Comparison of ENCODE assay signal across 12 mouse cellular contexts in genomic region chr5:30974870-30975656, GRCm38 (mm10). TPM values are rescaled to one million over a fixed set of nuclear protein-coding genes. Genes with fewer than 3 reads are reported as not detected.
A peak's percentile ranks its signal among the peaks of the same experiment; 100 is the strongest.
DNase-seq lines count a peak whose midpoint lies in the region; ATAC-seq and TF ChIP-seq lines count a peak whose summit lies in the region.
"Had no signal": no experiment of that assay in that cellular context is flagged by ENCODE, and none has a peak within 500 bp of the region (broad histone marks: within the 10 kb centered on the region; RNA-seq: fewer than 3 reads in every experiment).

No protein-coding gene starts in this region.

- intact Hi-C loops in gastrocnemius, postnatal 36 days (cut with DNase I) = no loop called here

- H3K4me1 ChIP-seq in neural tube, embryonic 13.5 days (replicated peaks) = peaks cover 6% of the 10 kb centered on the region; the same call in 1 of the 2 replicates
- 0 out of 2 replicates have a peak, but pooled peaks cover 6% of the 10 kb centered on the region for H3K4me1 ChIP-seq in neural tube, embryonic 15.5 days
- H3K4me1 ChIP-seq in testis, adult 2 months (ENCODE audit: control insufficient read depth, insufficient read depth, low read length) = peaks cover 4% of the 10 kb centered on the region
- H3K4me1 ChIP-seq: hindbrain, embryonic 15.5 days had no signal

- H3K27ac ChIP-seq in neural tube, embryonic 13.5 days (replicated peaks) = 0 out of 2 replicates have a peak overlapping the region, but pooled peaks have one; percentile 5
- no peak overlapping the region; the same call in 1 of the 2 replicates for H3K27ac ChIP-seq in neural tube, embryonic 15.5 days (replicated peaks)
- H3K27ac ChIP-seq in testis, adult 2 months (ENCODE audit: control insufficient read depth, insufficient read depth, low read depth, low read length) = peak overlapping the region; percentile 14; the same call in 1 of the 2 replicates
- H3K27ac ChIP-seq: hindbrain, embryonic 15.5 days; liver, embryonic 15.5 days; neural tube, embryonic 12.5 days had no signal

- peak; percentile 65 to 73 for DNase-seq in gastrocnemius, postnatal 36 days
- DNase-seq in kidney, postnatal 25 days = peak; percentile 46 to 78
- no peak for DNase-seq in embryo, embryonic 9.5 days (ENCODE audit: extremely low spot score)
- DNase-seq in B cell, adult 2 months = no peak
- DNase-seq in embryo, embryonic 10.5 days (ENCODE audit: low spot score) = no peak
- DNase-seq: thymus, postnatal 4 days had no signal

- no peaks in the 10 kb centered on the region for H3K27me3 ChIP-seq in neural tube, embryonic 13.5 days
- no peaks in the 10 kb centered on the region for H3K27me3 ChIP-seq in neural tube, embryonic 15.5 days (replicated peaks)
- H3K27me3 ChIP-seq in testis, adult 2 months (ENCODE audit: control insufficient read depth, insufficient read depth, low read length) = no peaks in the 10 kb centered on the region
- H3K27me3 ChIP-seq: hindbrain, embryonic 15.5 days; liver, embryonic 15.5 days; neural tube, embryonic 12.5 days had no signal

- TF ChIP-seq CTCF in testis, adult 2 months (IDR thresholded peaks at IDR 0.05; ENCODE audit: control insufficient read depth, insufficient read depth, insufficient replicate concordance, low read depth, low read length) = no peak

- peak; percentile 65 for ATAC-seq in neural tube, embryonic 13.5 days (ENCODE audit: low read depth)
- ATAC-seq in neural tube, embryonic 15.5 days (ENCODE audit: low FRiP score) = no peak; the same call in 1 of the 2 replicates

- TF ChIP-seq POLR2A in testis, adult 2 months (IDR thresholded peaks at IDR 0.05; ENCODE audit: control insufficient read depth, low read depth, low read length) = no peak

- H3K4me3 ChIP-seq in neural tube, embryonic 13.5 days = no peak overlapping the region
- H3K4me3 ChIP-seq in neural tube, embryonic 15.5 days (replicated peaks) = no peak overlapping the region
- H3K4me3 ChIP-seq in testis, adult 2 months (ENCODE audit: control insufficient read depth, low read depth, low read length) = no peak overlapping the region
- H3K4me3 ChIP-seq: hindbrain, embryonic 15.5 days; liver, embryonic 15.5 days; neural tube, embryonic 12.5 days had no signal

- 42% methylated on average over 9 of the region's 9 CpGs for WGBS in neural tube, embryonic 13.5 days
- WGBS in neural tube, embryonic 15.5 days = 44% methylated on average over 9 of the region's 9 CpGs

- H3K36me3 ChIP-seq in neural tube, embryonic 13.5 days = no peaks in the 10 kb centered on the region
- H3K36me3 ChIP-seq in neural tube, embryonic 15.5 days = no peaks in the 10 kb centered on the region
- no peaks in the 10 kb centered on the region for H3K36me3 ChIP-seq in testis, adult 2 months (ENCODE audit: control insufficient read depth, insufficient read depth, low read length)
- H3K36me3 ChIP-seq: hindbrain, embryonic 15.5 days; liver, embryonic 15.5 days; neural tube, embryonic 12.5 days had no signal

- no peak overlapping the region for H3K4me2 ChIP-seq in neural tube, embryonic 13.5 days
- no peak overlapping the region for H3K4me2 ChIP-seq in neural tube, embryonic 15.5 days
- H3K4me2 ChIP-seq: hindbrain, embryonic 15.5 days; liver, embryonic 15.5 days; neural tube, embryonic 12.5 days had no signal

- no peaks in the 10 kb centered on the region for H3K9me3 ChIP-seq in neural tube, embryonic 13.5 days
- no peaks in the 10 kb centered on the region for H3K9me3 ChIP-seq in neural tube, embryonic 15.5 days (replicated peaks)
- H3K9me3 ChIP-seq: hindbrain, embryonic 15.5 days; liver, embryonic 15.5 days; neural tube, embryonic 12.5 days had no signal

- no peak overlapping the region for H3K9ac ChIP-seq in neural tube, embryonic 13.5 days
- no peak overlapping the region for H3K9ac ChIP-seq in neural tube, embryonic 15.5 days (replicated peaks)
- H3K9ac ChIP-seq: hindbrain, embryonic 15.5 days; liver, embryonic 15.5 days; neural tube, embryonic 12.5 days had no signal

RNA-seq across cellular contexts. Expression of gene Tcf23, which starts 6.6 kb away (rescaled TPM):
- polyA plus RNA-seq in neural tube, embryonic 13.5 days (2015; fragmentation: Nextera tagmentation; extraction: Ambion mirVana) = not detected in 2 replicates
- polyA plus RNA-seq in neural tube, embryonic 15.5 days (2015; fragmentation: Nextera tagmentation; extraction: Ambion mirVana) = 0.13 TPM in 1 of 2 replicates, not detected in the other
- total RNA-seq in gastrocnemius, postnatal 36 days (2021) = under 1 TPM; 0.15 to 0.32 TPM
- polyA plus RNA-seq in testis, adult 2 months (2012; rRNA removed) = 1.00 and 1.0 TPM in 2 replicates
- polyA plus RNA-seq: hindbrain, embryonic 15.5 days; neural tube, embryonic 12.5 days had no signal

RNA-seq across cellular contexts. Expression of gene Preb, which starts 14.9 kb away (rescaled TPM):
- 117 and 120 TPM in 2 replicates for polyA plus RNA-seq in neural tube, embryonic 13.5 days (2015; fragmentation: Nextera tagmentation; extraction: Ambion mirVana)
- polyA plus RNA-seq in neural tube, embryonic 15.5 days (2015; fragmentation: Nextera tagmentation; extraction: Ambion mirVana) = 124 and 125 TPM in 2 replicates
- total RNA-seq in gastrocnemius, postnatal 36 days (2021) = 10 to 100 TPM; 76.7 to 86.2 TPM
- 79.5 and 83.1 TPM in 2 replicates for polyA plus RNA-seq in testis, adult 2 months (2012; rRNA removed)

RNA-seq across cellular contexts. Expression of gene Cgref1, which starts 29.7 kb away (rescaled TPM):
- polyA plus RNA-seq in neural tube, embryonic 13.5 days (2015; fragmentation: Nextera tagmentation; extraction: Ambion mirVana) = 33.7 and 38.1 TPM in 2 replicates
- polyA plus RNA-seq in neural tube, embryonic 15.5 days (2015; fragmentation: Nextera tagmentation; extraction: Ambion mirVana) = 68.9 and 80.2 TPM in 2 replicates
- 1 to 10 TPM; 2.5 TPM for total RNA-seq in gastrocnemius, postnatal 36 days (2021)
- polyA plus RNA-seq in testis, adult 2 months (2012; rRNA removed) = 0.69 and 0.77 TPM in 2 replicates

RNA-seq across cellular contexts. Expression of gene Khk, which starts 53.8 kb away (rescaled TPM):
- polyA plus RNA-seq in neural tube, embryonic 13.5 days (2015; fragmentation: Nextera tagmentation; extraction: Ambion mirVana) = 11.4 and 11.9 TPM in 2 replicates
- 12.7 and 17.0 TPM in 2 replicates for polyA plus RNA-seq in neural tube, embryonic 15.5 days (2015; fragmentation: Nextera tagmentation; extraction: Ambion mirVana)
- 10 to 100 TPM; 27.1 to 30.3 TPM for total RNA-seq in gastrocnemius, postnatal 36 days (2021)
- 6.0 and 10.3 TPM in 2 replicates for polyA plus RNA-seq in testis, adult 2 months (2012; rRNA removed)

Comparison
In these comparisons a context has a peak if more than half of its experiments do, and no peak if none do; other contexts are left out.
1. DNase-seq: peak in gastrocnemius, postnatal 36 days (2 of 2) and kidney, postnatal 25 days (2 of 2); none in embryo, embryonic 9.5 days (single experiment), B cell, adult 2 months (0 of 2) and embryo, embryonic 10.5 days (single experiment).
2. RNA of gene Cgref1, which starts 29.7 kb away (polyA plus RNA-seq): 68.9 to 80.2 TPM in neural tube, embryonic 15.5 days and 33.7 to 38.1 TPM in neural tube, embryonic 13.5 days; 0.69 to 0.77 TPM in testis, adult 2 months; every median in the first group is over 10 times any median in the second.